Mouse (Mus musculus) frontal cortex, postnatal 25 days (tissue): ENCODE measurements around the gene Nfx1.
"Not testable (repeated sequence)": the region's sequence is repeated elsewhere in the genome, so short reads cannot be mapped to it uniquely, and the experiment has no call there.

Experiments used
- DNase-seq, 2 experiments: peaks; one replicate each; pipeline ENCODE4 v3.0.0; 2022; ENCODE audit warnings: low spot score in 2 of 2

Nfx1 gene

DNA sequence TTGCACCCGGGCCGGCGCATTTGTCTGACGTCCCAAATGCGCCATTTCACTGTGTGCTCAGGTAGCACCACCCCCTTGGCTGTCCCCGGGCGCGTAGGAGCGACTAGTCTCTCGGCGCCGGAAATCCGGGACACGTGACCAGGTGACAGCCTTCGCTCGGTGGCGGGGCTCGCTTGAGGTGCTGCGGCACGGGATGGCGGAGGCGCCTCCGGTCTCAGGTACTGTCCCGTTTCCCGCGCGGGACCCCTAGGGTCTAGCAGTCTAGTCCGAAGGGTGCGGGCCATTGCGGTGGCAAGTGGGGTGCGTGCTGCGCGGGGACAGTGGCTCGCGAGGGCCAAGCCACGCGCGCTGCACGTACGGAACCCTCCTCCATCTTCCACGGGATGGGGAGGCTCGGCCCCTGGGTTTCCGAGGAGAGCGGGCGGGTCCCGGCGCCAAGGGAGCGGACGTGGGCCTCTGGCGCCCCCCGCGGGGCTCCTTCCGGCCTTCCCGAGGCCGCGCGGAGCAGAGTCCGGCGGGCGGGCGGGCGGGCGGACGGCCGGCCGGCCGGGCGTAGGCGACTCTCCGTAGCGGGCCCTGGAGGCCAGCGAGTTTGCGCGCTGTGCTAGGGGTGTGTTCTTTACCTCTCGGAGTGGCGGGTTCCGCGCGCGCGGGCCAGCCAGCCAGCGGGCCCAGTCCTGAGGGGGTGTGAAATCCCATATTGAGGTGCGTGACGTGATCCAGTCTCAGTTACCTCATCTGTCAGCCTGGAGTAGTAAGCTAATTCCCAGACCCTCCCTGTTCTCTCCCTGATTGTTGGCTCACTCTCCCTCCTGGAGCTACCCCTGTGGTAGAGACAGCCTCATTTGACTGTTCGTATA lies at the start of gene Nfx1:
Gene Nfx1 (plus strand): TSS at position 65 of the 860 bp plus-strand sequence.
- peak; percentile 85 to 94 for DNase-seq

- DNase-seq = no peak
Measured at GRCm38 (mm10) chr4:40921288-40921687, 49.4 kb upstream of the Nfx1 start.

GRCm38 (mm10) chr4:40923087-40923651 lies 47.5 kb upstream of the Nfx1 start:
- no peak for DNase-seq

DNA sequence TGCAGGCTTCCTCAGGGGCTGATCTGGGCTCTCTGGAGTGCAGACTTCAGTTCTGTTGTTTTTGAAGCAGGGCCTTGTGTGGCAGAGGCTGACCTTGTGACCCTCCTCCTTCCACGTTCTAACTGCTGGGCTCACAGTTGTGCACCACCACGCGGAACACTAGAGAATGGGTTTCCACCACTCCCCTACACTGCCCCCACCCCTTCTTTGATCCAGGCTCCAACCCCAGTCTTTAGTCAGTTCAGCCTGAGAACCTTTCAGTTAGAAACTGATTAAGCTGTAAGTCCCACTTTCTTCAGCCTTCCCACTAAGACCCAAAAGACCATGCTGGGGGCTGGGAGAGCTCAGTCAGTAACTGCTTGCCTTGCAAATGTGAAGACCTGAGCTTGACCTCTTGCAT lies 45.1 kb upstream of the Nfx1 start:
- DNase-seq = no peak

DNA sequence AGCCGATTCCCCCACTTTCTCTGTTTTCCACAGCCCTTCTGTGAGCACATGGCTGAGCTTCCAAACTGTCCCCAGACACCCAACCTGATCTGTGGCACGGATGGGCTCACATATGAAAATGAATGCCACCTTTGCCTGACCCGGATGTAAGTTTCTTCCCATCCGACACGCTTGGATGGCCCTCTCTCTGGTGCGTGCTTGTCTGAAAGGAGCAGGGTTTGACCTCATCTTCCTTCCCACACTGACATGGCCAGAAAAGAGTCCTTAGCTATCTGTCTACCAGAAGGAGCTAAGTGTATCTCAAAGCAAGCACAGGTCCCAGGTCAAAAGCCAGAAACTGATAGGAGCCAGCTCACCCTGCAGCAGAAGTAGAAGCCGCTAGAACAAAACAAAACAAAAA lies 41.7 kb upstream of the Nfx1 start:
- no peak for DNase-seq

DNA sequence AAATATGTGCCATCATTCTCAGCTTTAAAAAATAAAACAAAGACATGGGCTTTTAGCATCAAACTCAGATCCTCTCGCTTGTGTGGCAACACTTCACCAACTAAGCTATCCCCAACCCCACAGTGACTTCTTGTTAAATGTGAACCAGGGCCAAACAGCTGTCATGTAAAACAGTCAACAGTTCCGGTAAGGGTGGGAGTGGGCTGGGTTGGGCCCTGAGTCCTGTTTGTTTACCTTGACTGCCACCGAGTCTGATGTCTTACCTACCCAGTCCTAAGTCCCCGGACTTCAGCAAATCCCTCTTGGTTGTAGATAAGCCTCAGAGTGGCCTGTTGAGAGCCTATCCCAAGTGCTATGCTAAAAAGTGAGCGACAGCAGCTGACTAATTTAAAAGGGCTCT lies 37.0 kb upstream of the Nfx1 start:
- DNase-seq = no peak

DNA sequence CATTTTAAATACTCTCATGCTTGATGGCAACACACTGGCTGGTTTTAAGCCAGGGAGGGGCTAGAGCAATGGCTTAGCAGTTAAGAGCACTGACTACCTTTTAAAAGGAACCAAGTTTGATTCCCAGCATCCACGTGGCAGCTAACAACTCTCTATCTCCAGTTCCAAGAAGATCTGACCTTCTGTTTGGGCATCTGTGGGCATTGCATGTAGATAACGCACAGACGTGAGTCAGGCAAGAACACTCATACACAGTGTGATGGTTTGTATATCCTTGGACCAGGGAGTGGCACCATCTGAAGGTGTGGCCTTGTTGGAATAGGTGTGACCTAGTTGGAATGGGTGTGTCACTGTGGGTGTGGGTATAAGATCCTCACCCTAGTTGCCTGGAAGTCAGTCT lies 36.3 kb upstream of the Nfx1 start:
- not testable (repeated sequence) for DNase-seq

- DNase-seq = peak in 1 of 2 experiments; percentile 17
Measured at GRCm38 (mm10) chr4:40936175-40936839, 34.4 kb upstream of the Nfx1 start.

- DNase-seq = no peak
Measured at GRCm38 (mm10) chr4:40938793-40939192, 31.9 kb upstream of the Nfx1 start.

- DNase-seq = no peak
Measured at GRCm38 (mm10) chr4:40943651-40944050, 27.1 kb upstream of the Nfx1 start.

DNA sequence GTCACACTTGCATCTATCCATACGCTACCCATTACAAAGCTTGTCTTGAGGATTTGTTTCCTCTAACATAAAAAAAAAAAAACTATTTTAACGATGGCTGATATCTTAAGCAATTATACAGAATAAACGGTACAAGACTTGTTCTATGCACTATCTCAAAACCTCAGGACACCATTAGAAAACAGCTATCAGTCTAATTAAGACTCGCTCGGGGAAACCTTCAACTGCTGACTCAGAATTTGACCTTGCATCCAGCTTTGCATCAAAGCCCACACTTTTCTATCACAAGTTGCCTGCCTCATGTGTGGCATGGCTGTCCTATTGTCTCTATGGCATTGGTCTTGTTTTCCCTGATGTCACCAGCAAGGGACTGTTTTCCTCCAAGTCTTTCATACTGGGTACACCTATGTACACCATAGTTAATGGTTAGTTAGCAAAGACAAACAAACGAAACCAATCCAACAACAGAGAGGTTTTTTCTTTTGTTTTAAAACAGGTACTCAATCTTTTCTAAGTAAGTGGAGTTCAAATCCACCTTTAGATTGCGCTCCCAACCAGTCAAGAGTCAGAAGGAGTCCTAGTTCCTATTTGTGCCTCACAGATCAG lies 24.1 kb upstream of the Nfx1 start:
- no peak for DNase-seq

- DNase-seq = no peak
Measured at GRCm38 (mm10) chr4:40947565-40948159, 23.0 kb upstream of the Nfx1 start.

- DNase-seq = peak; percentile 91 to 96
Measured at GRCm38 (mm10) chr4:40948160-40948708, 22.5 kb upstream of the Nfx1 start, which contains the start of the genes Bag1 and Chmp5. Gene Bag1 (minus strand): TSS chr4:40948294. Gene Chmp5 (plus strand): TSS chr4:40948407.

DNA sequence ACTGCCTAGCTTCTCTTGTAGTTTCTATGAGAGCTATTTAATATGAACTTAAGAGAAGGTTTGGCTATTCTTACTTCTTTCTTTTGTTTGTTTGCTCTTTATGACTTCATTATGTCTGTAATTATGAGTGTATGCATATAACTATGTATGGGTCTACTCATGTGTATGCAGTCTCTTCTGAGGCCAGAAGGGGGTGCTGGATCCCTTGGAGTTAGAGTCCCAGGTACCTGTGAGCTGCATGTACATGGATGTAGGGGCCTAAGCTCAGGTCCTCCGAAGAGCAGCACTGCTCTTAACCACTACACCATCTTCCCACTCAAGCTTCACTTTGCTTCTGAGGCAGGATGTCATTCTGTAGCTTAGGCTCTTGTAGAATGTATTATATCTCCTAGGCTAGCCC lies 17.2 kb upstream of the Nfx1 start:
- no peak for DNase-seq

DNA sequence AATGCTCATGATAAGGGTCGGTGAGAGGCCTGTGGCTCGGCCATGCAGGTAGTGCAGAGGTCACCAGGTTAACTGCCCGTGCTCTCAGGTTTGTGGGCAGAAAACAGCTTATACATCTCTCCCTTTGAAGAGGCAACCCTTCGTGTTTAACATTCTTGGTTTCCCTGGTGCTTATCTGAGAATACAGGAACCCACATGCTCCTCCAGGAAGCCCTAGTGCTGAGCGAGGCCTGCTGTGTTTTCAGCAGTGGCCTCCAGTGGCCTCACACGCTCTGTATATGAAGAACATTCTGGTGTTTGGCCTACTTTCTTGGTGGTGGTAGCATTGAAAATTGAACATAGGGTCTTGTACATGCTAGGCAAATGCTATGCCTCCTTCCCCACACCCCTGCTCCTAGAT lies 14.8 kb upstream of the Nfx1 start:
- DNase-seq = no peak

GRCm38 (mm10) chr4:40963536-40963935 lies 7.2 kb upstream of the Nfx1 start:
- no peak for DNase-seq

GRCm38 (mm10) chr4:40969161-40969560 lies 1.5 kb upstream of the Nfx1 start:
- no peak for DNase-seq

DNA sequence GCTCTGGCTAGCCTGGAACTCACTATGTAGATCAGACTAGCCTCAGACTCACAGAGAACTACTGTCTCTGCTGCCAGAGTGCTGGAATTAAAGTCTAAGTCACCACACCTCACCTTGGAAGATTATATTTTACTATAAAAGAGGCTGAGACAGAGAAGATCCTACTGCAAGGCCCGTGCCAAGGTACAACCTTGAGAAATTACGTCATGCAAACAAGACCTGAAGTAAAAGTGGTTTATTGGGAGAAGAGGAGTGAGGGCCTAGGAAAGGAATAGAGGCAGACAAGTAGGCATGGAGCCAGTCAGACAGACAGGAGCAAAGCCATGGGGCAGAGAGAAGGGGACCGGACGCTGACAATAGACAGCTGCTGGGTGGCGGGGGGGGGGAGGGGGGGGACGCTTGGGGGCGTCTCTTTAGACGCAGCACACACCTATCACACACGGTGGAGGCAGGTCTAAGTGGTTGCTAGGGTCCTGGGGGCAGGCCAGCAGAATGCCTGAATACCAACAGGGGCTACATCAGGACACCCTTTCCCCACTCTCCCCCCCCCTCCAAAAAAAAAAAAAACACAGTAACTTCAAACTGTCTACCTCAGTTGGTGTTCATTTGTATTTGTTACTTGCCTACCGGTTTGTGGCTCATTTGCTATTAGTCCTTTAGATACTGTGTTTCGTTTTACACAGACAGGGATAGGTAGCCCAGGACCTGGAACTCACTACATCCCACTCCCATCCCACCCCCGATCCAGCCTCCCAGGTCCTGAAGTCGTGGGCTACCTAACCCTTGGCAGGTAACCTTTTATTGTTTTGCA lies 720 bp upstream of the Nfx1 start:
- no peak for DNase-seq

GRCm38 (mm10) chr4:40970592-40970841 lies 189 bp upstream of the Nfx1 start:
- DNase-seq = no peak

DNA sequence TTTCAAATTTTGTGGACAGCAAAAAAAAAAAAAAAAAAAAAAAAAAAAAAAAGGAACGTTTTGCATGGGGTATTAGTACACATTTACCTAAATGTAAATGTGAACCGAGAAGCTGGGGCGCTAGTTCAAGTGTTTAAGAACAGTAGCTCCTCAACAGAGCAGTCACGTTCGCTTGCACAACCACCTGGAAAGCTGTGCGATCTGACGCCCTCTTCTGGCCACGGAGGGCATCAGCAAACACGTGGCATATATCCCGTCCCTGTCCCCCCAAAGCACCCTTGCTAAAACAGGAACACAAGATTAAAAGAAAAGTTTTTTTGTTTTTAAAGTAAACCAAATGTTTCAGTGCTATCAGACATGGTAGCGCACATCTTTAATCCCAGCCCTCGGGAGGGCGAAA lies 1.0 kb downstream of the Nfx1 start:
- DNase-seq = no peak

GRCm38 (mm10) chr4:40974011-40974410 lies 3.3 kb downstream of the Nfx1 start:
- no peak for DNase-seq
